Mouse (Mus musculus) cerebellum, adult 2 months (tissue): ENCODE data around the gene Bcl2l14.

ENCODE experiments used
- CTCF ChIP-seq: fragments of 200-500 bp; IDR thresholded peaks from 2 replicates; pipeline ENCODE4 v1.5.1; 2011; ENCODE audit warnings: low read depth, mild to moderate bottlenecking, control low read depth, low read length, moderate library complexity, borderline replicate concordance; ENCODE audit not compliant: insufficient read depth
- POLR2A ChIP-seq: fragments of 200-500 bp; IDR thresholded peaks from 2 replicates; pipeline ENCODE4 v1.6.1; 2011; ENCODE audit warnings: low read length, control low read depth, borderline replicate concordance; ENCODE audit not compliant: insufficient read depth

DNA sequence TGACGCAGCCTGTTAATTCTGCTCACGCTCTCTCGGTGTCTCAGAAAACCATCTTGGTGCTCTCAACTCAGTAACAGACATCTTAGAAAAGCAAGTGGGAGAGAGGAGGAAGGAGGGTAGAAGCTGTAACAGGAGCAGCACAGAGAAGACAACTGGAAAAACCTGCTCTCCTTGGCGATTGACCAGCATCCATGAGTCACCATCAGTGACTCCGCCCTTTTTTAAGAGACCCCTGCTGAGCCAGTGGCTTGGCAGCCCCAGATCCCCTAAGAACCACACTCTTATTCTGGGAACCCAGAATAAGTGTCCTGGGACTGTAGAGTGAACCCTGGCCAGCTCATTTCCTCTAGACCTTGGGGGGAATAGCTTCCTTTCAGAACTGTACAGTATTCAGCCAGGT lies 11.1 kb downstream of the Bcl2l14 start:
- TF ChIP-seq CTCF = no peak
- no peak for TF ChIP-seq POLR2A
